Mouse (Mus musculus) layer of hippocampus, postnatal 10 days (tissue): ENCODE data around the gene Hes3. TPM values are rescaled to one million over a fixed set of nuclear protein-coding genes. Genes with fewer than 3 reads are reported as not detected.
A peak's percentile ranks its signal among the peaks of the same experiment; 100 is the strongest.

ENCODE experiments used
- DNase-seq, 2 experiments: peaks; one replicate each; pipeline ENCODE4 v3.0.0; 2021; ENCODE audit warnings: low spot score in 2 of 2
- total RNA-seq, 2 experiments: library from RNA; stranded (reverse); gene quantifications; 2 replicates each; pipeline ENCODE4 v1.2.3; 2021

Hes3 gene
- total RNA-seq, 2 experiments from 2014 or later: not detected

DNA sequence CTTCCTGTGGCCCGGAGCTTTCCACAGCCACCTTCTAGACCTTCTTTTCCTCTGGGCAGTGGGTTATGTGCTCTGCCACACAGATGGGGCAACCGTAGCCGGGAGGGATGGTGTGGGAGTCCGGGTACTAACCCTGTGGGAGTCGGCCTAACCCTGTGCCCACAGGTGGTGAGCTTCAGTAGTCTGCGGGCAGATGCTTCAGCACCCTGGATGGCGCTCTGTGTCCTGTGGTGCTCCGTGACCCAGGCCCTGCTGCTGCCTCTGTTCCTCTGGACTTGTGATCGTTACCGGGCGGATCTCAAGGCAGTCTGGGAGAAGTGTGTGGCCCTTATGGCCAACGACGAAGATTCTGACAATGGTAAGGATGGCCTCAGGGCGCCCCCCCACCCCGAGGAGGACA lies 9.9 kb downstream of the Hes3 start:
- no peak for DNase-seq

DNA sequence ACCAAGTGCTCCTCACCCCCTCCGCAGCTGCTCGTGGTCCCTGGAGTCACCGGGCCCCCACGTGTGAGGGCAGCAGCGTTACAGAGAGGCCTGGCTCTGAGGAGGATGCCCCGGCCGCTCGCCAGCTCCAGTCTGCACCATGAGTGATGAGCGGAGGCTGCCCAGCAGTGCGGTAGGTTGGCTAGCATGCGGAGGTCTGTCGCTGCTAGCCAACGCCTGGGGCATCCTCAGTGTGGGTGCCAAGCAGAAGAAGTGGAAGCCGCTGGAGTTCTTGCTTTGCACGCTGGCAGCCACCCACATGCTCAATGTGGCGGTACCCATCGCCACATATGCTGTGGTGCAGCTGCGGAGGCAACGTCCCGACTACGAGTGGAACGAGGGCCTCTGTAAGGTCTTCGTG lies 12.5 kb downstream of the Hes3 start:
- DNase-seq: peak in 1 of 2 experiments; percentile 52

- DNase-seq: no peak
These were observed 13.5 kb downstream of the Hes3 start for GRCm38 (mm10) chr4:152277916-152278315.

- DNase-seq: peak; percentile 58 to 59
These were observed 14.8 kb downstream of the Hes3 start for GRCm38 (mm10) chr4:152276389-152277347.

DNA sequence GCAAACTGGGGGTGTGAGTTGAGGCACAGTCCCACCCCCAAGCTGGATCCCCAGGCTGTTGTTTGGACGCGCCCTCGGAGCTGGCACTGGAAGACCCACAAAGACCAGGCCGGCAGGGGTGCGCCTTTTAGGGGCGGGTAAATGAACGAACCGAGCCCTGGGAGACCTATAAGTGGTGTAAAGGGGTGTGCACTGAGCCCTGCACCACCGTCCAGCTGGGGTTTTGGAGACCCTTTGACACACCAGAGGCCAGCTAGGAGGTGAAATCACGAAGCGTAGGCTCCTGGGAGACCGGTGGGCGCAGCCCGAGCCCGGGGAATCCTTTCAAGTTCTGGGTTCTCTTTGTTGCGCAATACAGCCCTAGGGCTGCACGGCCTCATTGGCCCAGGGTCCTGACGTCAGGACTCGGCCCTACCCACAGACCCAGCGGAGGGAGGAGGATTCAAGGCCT lies 16.8 kb downstream of the Hes3 start:
- DNase-seq: no peak

- peak; percentile 41 to 70 for DNase-seq
These were observed 17.7 kb downstream of the Hes3 start, which contains the start of gene Gpr153 for GRCm38 (mm10) chr4:152273621-152274236. TSS of gene Gpr153 (plus strand) at chr4:152274232.

- no peak for DNase-seq
These were observed 18.3 kb downstream of the Hes3 start for GRCm38 (mm10) chr4:152273191-152273590.

- peak in 1 of 2 experiments; percentile 46 for DNase-seq
These were observed 18.9 kb downstream of the Hes3 start for GRCm38 (mm10) chr4:152272449-152273049.

DNA sequence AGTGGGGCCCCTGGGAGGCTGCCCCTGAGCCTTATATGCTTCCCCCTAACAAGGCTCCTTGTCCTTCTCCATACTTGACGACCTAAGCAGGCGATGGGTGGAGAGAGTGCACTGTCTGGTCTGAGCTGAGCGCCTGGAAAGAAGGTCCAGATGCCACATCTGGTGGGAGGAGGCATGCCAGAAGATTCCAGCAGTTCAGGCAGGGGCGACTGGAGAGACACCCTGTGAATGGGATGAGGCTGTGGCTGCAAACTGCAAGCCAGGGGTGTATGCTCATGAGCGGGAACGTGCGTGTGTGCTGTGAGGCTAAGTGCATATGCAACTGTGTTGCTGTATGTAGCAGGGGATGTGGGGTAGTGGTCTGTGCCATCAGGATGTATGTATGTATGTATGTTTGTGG lies 19.5 kb downstream of the Hes3 start:
- DNase-seq: no peak

GRCm38 (mm10) chr4:152271334-152271733 lies 20.1 kb downstream of the Hes3 start:
- DNase-seq: no peak

DNA sequence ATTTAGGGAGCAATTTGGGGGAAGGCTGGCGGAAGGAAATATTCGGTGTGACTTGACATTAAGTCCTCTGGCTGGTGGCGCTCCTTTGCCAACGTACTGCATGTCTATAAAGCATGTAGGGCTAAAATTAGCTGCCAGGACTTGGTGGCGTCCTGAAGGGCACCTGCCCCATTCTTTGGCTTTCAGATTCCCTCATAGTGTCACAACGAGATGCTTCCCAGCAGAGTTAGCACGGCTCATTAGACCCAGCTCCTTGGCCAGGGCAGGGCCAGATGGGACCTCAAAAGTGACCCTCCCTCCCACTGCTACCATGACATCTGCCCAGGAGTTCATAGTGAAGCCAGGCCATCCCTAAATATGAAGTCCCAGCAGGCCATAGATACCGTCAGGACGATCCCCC lies 20.9 kb downstream of the Hes3 start:
- no peak for DNase-seq

DNA sequence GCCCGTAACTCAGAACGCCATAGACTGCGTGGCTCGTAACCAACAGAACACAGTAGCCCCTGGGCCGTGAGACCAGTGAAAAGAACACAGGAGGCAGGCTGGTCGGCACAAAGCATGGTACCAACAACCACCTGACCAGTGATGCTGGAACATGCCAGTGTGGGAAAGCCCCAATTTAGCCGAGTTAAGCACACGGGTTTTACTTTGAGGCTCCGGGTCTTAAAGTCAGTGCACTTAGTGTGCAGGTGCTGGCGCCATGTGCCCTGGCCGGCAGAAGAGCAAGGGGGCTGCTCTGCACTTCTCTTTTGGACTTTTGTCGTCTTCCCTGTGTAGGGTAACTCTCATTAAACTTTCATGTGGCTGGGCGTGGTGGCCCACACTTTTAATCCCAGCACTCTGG lies 21.5 kb downstream of the Hes3 start:
- DNase-seq: no peak

DNA sequence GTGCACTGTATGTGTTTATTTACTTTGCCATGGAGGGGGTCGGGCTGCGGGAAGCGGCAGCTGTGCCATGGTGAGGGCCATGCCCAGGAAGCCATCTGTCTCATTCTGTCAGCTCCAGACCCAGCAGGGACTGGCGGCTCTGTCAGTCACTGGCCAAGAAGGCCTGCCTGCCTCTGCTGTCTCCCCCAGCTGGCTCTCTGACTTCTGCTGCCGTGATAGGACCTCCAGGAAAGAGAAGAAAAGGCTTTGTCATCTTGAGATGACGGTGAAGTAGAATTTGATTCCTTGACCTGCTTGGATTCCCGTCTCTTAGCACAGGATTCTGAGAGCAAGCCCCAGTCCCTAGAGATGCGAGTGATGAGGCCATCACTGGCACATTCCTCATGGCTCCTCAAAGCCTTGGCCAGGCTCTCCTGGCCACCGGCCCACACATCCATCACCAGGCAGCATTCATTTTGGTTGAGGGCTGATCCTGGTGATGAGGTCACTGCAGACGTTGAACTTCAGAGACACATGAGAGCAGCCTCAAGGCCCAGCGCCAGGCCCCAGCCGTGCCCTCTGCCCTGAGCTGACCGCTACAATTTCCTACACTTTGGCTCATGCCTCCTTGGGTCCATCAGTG lies 23.6 kb downstream of the Hes3 start:
- DNase-seq: peak; percentile 46 to 62

- peak; percentile 54 to 64 for DNase-seq
These were observed 25.1 kb downstream of the Hes3 start for GRCm38 (mm10) chr4:152266236-152266895.

DNA sequence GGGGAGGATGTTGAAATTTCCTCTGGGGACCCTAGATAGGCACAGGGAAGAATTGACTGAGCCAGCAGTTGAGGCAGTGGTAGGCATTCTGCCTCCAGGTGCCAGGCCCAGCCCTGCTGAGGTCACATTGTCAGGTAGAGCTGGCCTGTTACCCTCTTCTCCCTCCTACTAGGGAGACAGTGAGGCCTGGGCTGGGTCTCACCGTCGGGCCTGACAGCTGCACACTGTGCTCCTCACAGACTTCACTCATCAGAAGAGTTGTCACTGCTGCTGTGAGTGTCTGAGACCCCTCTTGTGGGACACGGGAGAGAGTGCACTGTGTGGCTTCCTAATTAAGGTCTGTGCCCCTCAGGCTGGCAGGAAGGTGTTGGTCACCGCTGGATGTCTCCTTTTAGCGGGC lies 25.7 kb downstream of the Hes3 start:
- DNase-seq: no peak

DNA sequence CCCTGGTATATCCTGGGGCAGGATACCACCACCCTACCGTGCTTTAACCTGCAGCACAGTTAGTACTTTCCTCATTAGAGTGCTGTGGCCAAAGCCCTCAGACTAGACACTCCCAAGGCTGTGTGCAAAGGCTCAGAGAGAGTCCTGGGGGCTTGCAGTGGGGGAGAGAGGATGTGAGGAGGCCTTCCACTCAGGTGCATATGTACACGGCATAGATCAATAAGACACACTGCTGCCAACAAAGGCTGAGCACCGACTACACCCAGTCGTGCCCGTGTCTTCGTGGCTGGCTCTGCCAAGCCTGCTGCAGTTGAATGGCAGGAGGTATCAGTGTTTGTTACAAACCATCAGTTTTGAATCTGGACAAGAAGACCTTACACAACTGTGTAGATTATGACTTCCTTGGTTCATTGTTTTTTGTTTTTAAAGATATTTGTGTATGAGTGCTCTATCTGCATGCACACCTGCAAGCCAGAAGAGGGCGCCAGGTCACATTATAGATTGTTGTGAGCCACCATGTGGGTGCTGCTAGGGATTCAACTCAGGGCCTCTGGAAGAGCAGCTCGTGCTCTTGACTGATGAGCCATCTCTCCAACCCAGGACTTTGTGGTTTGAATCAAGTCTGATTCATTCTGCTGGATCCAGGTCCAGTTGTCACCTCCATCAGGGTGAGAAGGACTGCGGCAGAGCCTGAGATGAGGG lies 26.4 kb downstream of the Hes3 start:
- DNase-seq: no peak

GRCm38 (mm10) chr4:152264177-152264530 lies 27.3 kb downstream of the Hes3 start:
- DNase-seq: no peak

DNA sequence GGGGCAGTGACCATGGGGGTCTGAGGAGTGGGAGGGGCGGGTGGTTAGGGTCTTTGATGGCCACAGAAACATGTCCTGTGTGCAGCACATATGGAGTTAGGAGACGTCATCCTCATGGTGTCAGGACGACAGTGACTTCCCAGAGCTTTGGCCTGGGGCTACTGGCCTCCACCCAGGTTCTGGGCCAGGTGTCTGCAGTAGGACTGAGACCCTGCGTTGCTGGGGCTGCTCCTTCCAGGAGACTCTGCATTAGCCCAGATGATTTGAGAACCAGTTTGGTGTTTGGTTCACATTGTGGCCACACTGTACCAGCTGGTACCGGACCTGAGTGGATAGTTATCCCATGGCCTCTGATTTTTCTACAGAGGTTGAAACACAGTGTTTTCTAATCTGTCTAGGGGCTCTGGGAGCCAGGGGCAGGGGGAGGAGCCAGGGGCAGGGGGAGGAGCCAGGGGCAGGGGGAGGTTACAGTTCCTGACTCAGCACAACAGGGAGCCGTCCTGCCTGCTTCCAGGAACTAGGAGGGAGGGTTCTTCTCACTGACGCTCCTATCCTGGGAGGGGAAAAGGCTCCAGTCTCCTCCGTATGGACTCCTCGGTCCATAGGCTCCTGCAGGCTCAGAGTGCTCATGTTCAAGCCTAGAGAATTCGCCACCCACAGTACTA lies 27.8 kb downstream of the Hes3 start:
- DNase-seq: no peak

GRCm38 (mm10) chr4:152263089-152263488 lies 28.4 kb downstream of the Hes3 start:
- no peak for DNase-seq

- DNase-seq: no peak
These were observed 29.3 kb downstream of the Hes3 start for GRCm38 (mm10) chr4:152262187-152262586.
